ENCODE assay signal across 12 mouse cellular contexts in genomic region chr2:172447317-172447716, GRCm38 (mm10). TPM values are rescaled to one million over a fixed set of nuclear protein-coding genes. Genes with fewer than 3 reads are reported as not detected.
DNase-seq lines count a peak whose midpoint lies in the region; ATAC-seq and TF ChIP-seq lines count a peak whose summit lies in the region.
"Had no signal": no experiment of that assay in that cellular context is flagged by ENCODE, and none has a peak within 500 bp of the region (broad histone marks: within the 10 kb centered on the region; RNA-seq: fewer than 3 reads in every experiment).

No protein-coding gene starts in this region.

- H3K9ac ChIP-seq in midbrain, postnatal 0 days (replicated peaks; ENCODE audit: low read length, poor library complexity, severe bottlenecking) = no peak overlapping the region
- no peak overlapping the region for H3K9ac ChIP-seq in midbrain, embryonic 11.5 days (ENCODE audit: low read length)
- H3K9ac ChIP-seq in heart, embryonic 11.5 days (ENCODE audit: low read depth, low read length) = no peak overlapping the region
- H3K9ac ChIP-seq: stomach, embryonic 15.5 days had no signal

- no peaks in the 10 kb centered on the region for H3K9me3 ChIP-seq in midbrain, postnatal 0 days (ENCODE audit: low read length)
- H3K9me3 ChIP-seq in midbrain, embryonic 11.5 days (ENCODE audit: control insufficient read depth, low read length) = no peaks in the 10 kb centered on the region
- H3K9me3 ChIP-seq in heart, embryonic 11.5 days (replicated peaks; ENCODE audit: control insufficient read depth, low read length) = no peaks in the 10 kb centered on the region
- H3K9me3 ChIP-seq: stomach, embryonic 15.5 days had no signal

- intact Hi-C loops in gastrocnemius, adult 2 months (cut with DNase I) = no loop called here

- no peaks in the 10 kb centered on the region for H3K4me1 ChIP-seq in midbrain, postnatal 0 days (ENCODE audit: insufficient read depth, low read length)
- H3K4me1 ChIP-seq in midbrain, embryonic 11.5 days (ENCODE audit: control insufficient read depth, insufficient read depth, low read length) = no peaks in the 10 kb centered on the region
- H3K4me1 ChIP-seq in heart, embryonic 11.5 days (ENCODE audit: control insufficient read depth, insufficient read depth, low read length) = no peaks in the 10 kb centered on the region
- H3K4me1 ChIP-seq: stomach, embryonic 15.5 days had no signal

- H3K4me3 ChIP-seq in gastrocnemius, adult 2 months = no peak overlapping the region
- H3K4me3 ChIP-seq in midbrain, postnatal 0 days (ENCODE audit: low read depth, low read length) = no peak overlapping the region
- H3K4me3 ChIP-seq in midbrain, embryonic 11.5 days (ENCODE audit: low read depth, low read length) = no peak overlapping the region
- no peak overlapping the region for H3K4me3 ChIP-seq in heart, embryonic 11.5 days (ENCODE audit: low read depth, low read length)
- H3K4me3 ChIP-seq: erythroblast, embryonic 14.5 days; stomach, embryonic 15.5 days had no signal

- no peaks in the 10 kb centered on the region for H3K27me3 ChIP-seq in midbrain, postnatal 0 days (ENCODE audit: insufficient read depth, low read length)
- H3K27me3 ChIP-seq in midbrain, embryonic 11.5 days (ENCODE audit: control insufficient read depth, insufficient read depth, low read length) = no peaks in the 10 kb centered on the region
- H3K27me3 ChIP-seq in heart, embryonic 11.5 days (ENCODE audit: control insufficient read depth, insufficient read depth, low read length) = no peaks in the 10 kb centered on the region
- H3K27me3 ChIP-seq: stomach, embryonic 15.5 days had no signal

- no peak for ATAC-seq in midbrain, postnatal 0 days (ENCODE audit: low FRiP score)
- ATAC-seq in midbrain, embryonic 11.5 days (ENCODE audit: low FRiP score) = no peak
- no peak for ATAC-seq in heart, embryonic 11.5 days (replicated peaks; ENCODE audit: insufficient number of reproducible peaks, low FRiP score, low TSS enrichment)

- no peak overlapping the region for H3K27ac ChIP-seq in gastrocnemius, adult 2 months
- no peak overlapping the region for H3K27ac ChIP-seq in midbrain, postnatal 0 days (ENCODE audit: low read depth, low read length)
- H3K27ac ChIP-seq in midbrain, embryonic 11.5 days (ENCODE audit: low read depth, low read length) = no peak overlapping the region
- H3K27ac ChIP-seq in heart, embryonic 11.5 days (ENCODE audit: low read depth, low read length) = no peak overlapping the region
- H3K27ac ChIP-seq: stomach, embryonic 15.5 days had no signal

- no peak overlapping the region for H3K4me2 ChIP-seq in midbrain, postnatal 0 days (ENCODE audit: low read depth, low read length, poor library complexity, severe bottlenecking)
- H3K4me2 ChIP-seq in midbrain, embryonic 11.5 days = no peak overlapping the region
- H3K4me2 ChIP-seq in heart, embryonic 11.5 days = no peak overlapping the region
- H3K4me2 ChIP-seq: stomach, embryonic 15.5 days had no signal

- DNase-seq in gastrocnemius, adult 2 months = no peak
- DNase-seq in gastrocnemius, postnatal 25 days = no peak
- DNase-seq in midbrain, postnatal 0 days (ENCODE audit: low spot score) = peak; percentile 15
- no peak for DNase-seq in midbrain, embryonic 11.5 days (ENCODE audit: low spot score, missing footprints)
- no peak for DNase-seq in brain, embryonic 14.5 days (ENCODE audit: low read depth)
- DNase-seq in testis, postnatal 10 days (ENCODE audit: low spot score) = peak; percentile 48
- DNase-seq in urinary bladder, postnatal 10 days (ENCODE audit: low spot score) = no peak
- DNase-seq: layer of hippocampus, adult 9-11 months had no signal

- no peak for TF ChIP-seq POLR2A in brain, embryonic 14.5 days (IDR thresholded peaks at IDR 0.05; ENCODE audit: borderline replicate concordance, extremely low read depth, insufficient read depth, insufficient read length, poor library complexity, severe bottlenecking)

- 92% methylated on average over 6 of the region's 6 CpGs for WGBS in midbrain, postnatal 0 days
- WGBS in midbrain, embryonic 11.5 days = 89% methylated on average over 6 of the region's 6 CpGs
- 82% methylated on average over 6 of the region's 6 CpGs for WGBS in heart, embryonic 11.5 days (ENCODE audit: insufficient replicate concordance)

- peak; percentile 48 for TF ChIP-seq CTCF in gastrocnemius, adult 2 months (IDR thresholded peaks at IDR 0.05)
- TF ChIP-seq CTCF in midbrain, postnatal 0 days (IDR thresholded peaks at IDR 0.05) = peak; percentile 69
- peak; percentile 50; the same call in 1 of the 2 replicates for TF ChIP-seq CTCF in brain, embryonic 14.5 days (IDR thresholded peaks at IDR 0.05; ENCODE audit: borderline replicate concordance, extremely low read depth, insufficient read depth, insufficient read length)

- H3K36me3 ChIP-seq in midbrain, postnatal 0 days (ENCODE audit: insufficient read depth, low read length) = peaks cover 61% of the 10 kb centered on the region
- peaks cover 14% of the 10 kb centered on the region for H3K36me3 ChIP-seq in midbrain, embryonic 11.5 days (ENCODE audit: control insufficient read depth, insufficient read depth, low read length)
- H3K36me3 ChIP-seq in heart, embryonic 11.5 days (ENCODE audit: control insufficient read depth, insufficient read depth, low read length) = peaks cover 24% of the 10 kb centered on the region

RNA-seq across cellular contexts. Expression of gene Rtf2, which starts 7.0 kb away (rescaled TPM):
- total RNA-seq in gastrocnemius, adult 2 months (2021) = 10 to 100 TPM; 28.1 to 29.3 TPM
- 10 to 100 TPM; 28.4 to 29.4 TPM for total RNA-seq in gastrocnemius, postnatal 25 days (2021)
- 62.0 and 67.0 TPM in 2 replicates for total RNA-seq in midbrain, postnatal 0 days (2014; rRNA removed)
- polyA plus RNA-seq in midbrain, postnatal 0 days (2015; fragmentation: Nextera tagmentation; extraction: Ambion mirVana) = 85.0 and 89.2 TPM in 2 replicates
- 86.8 and 94.7 TPM in 2 replicates for polyA plus RNA-seq in midbrain, embryonic 11.5 days (2014; fragmentation: Nextera tagmentation; extraction: Ambion mirVana)
- polyA plus RNA-seq in brain, embryonic 14.5 days (2012; rRNA removed) = 63.3 and 66.5 TPM in 2 replicates
- 52.1 and 55.7 TPM in 2 replicates for polyA plus RNA-seq in heart, embryonic 11.5 days (2014; fragmentation: Nextera tagmentation; extraction: Ambion mirVana)

RNA-seq across cellular contexts. Expression of gene Gcnt7, which starts 11.1 kb away (rescaled TPM):
- not detected for total RNA-seq in gastrocnemius, adult 2 months (2021)
- not detected for total RNA-seq in gastrocnemius, postnatal 25 days (2021)
- total RNA-seq in midbrain, postnatal 0 days (2014; rRNA removed) = not detected in 2 replicates
- 0.77 and 1.2 TPM in 2 replicates for polyA plus RNA-seq in midbrain, postnatal 0 days (2015; fragmentation: Nextera tagmentation; extraction: Ambion mirVana)
- 0.84 and 0.86 TPM in 2 replicates for polyA plus RNA-seq in midbrain, embryonic 11.5 days (2014; fragmentation: Nextera tagmentation; extraction: Ambion mirVana)
- polyA plus RNA-seq in brain, embryonic 14.5 days (2012; rRNA removed) = not detected in 2 replicates
- 0.80 and 0.87 TPM in 2 replicates for polyA plus RNA-seq in heart, embryonic 11.5 days (2014; fragmentation: Nextera tagmentation; extraction: Ambion mirVana)
- total RNA-seq: monocyte, adult 5-6 weeks had no signal
- polyA plus RNA-seq: erythroblast, embryonic 14.5 days had no signal

RNA-seq across cellular contexts. Expression of gene Fam209, which starts 25.0 kb away (rescaled TPM):
- under 1 TPM in 1 of 2 experiments, not detected in 1; 0.36 TPM for total RNA-seq in gastrocnemius, adult 2 months (2021)
- total RNA-seq in gastrocnemius, postnatal 25 days (2021) = under 1 TPM; 0.40 to 0.56 TPM
- not detected in 2 replicates for total RNA-seq in midbrain, postnatal 0 days (2014; rRNA removed)
- polyA plus RNA-seq in midbrain, postnatal 0 days (2015; fragmentation: Nextera tagmentation; extraction: Ambion mirVana) = 0.43 and 0.47 TPM in 2 replicates
- polyA plus RNA-seq in midbrain, embryonic 11.5 days (2014; fragmentation: Nextera tagmentation; extraction: Ambion mirVana) = 0.65 TPM in 1 of 2 replicates, not detected in the other
- polyA plus RNA-seq in brain, embryonic 14.5 days (2012; rRNA removed) = 0.37 and 0.57 TPM in 2 replicates
- polyA plus RNA-seq in heart, embryonic 11.5 days (2014; fragmentation: Nextera tagmentation; extraction: Ambion mirVana) = 0.24 and 0.68 TPM in 2 replicates
- polyA plus RNA-seq: erythroblast, embryonic 14.5 days had no signal

RNA-seq across cellular contexts. Expression of gene Cass4, which starts 53.7 kb away (rescaled TPM):
- under 1 TPM; 0.08 to 0.13 TPM for total RNA-seq in gastrocnemius, adult 2 months (2021)
- total RNA-seq in gastrocnemius, postnatal 25 days (2021) = under 1 TPM; 0.23 to 0.27 TPM
- 0.05 and 0.52 TPM in 2 replicates for total RNA-seq in midbrain, postnatal 0 days (2014; rRNA removed)
- 0.07 and 0.11 TPM in 2 replicates for polyA plus RNA-seq in midbrain, postnatal 0 days (2015; fragmentation: Nextera tagmentation; extraction: Ambion mirVana)
- polyA plus RNA-seq in midbrain, embryonic 11.5 days (2014; fragmentation: Nextera tagmentation; extraction: Ambion mirVana) = 0.31 TPM in 1 of 2 replicates, not detected in the other
- polyA plus RNA-seq in brain, embryonic 14.5 days (2012; rRNA removed) = 0.06 and 0.11 TPM in 2 replicates
- polyA plus RNA-seq in heart, embryonic 11.5 days (2014; fragmentation: Nextera tagmentation; extraction: Ambion mirVana) = 0.89 and 0.94 TPM in 2 replicates
- polyA plus RNA-seq: erythroblast, embryonic 14.5 days had no signal

Comparison
In these comparisons a context has a peak if more than half of its experiments do, and no peak if none do; other contexts are left out.
1. DNase-seq: peak in midbrain, postnatal 0 days (single experiment) and testis, postnatal 10 days (single experiment); none in gastrocnemius, adult 2 months (single experiment), gastrocnemius, postnatal 25 days (single experiment), midbrain, embryonic 11.5 days (single experiment), brain, embryonic 14.5 days (single experiment) and urinary bladder, postnatal 10 days (single experiment).
2. Peak in every context shown above with its lines, with median percentiles within 50 percentile points of each other: CTCF ChIP-seq.